Mouse (Mus musculus) 416B (cell line): ENCODE results near the gene Gm6882.
"Not testable (repeated sequence)": the region's sequence is repeated elsewhere in the genome, so short reads cannot be mapped to it uniquely, and the experiment has no call there.

Source experiments
- DNase-seq: peaks from one replicate; pipeline ENCODE4 v3.0.0; 2011; ENCODE audit warnings: low read depth

Gene Gm6882

GRCm38 (mm10) chr7:21432645-21433044, at the start of gene Gm6882:
TSS of gene Gm6882 (minus strand) at chr7:21432745.
- not testable (repeated sequence) for DNase-seq
